In the genomic region with DNA sequence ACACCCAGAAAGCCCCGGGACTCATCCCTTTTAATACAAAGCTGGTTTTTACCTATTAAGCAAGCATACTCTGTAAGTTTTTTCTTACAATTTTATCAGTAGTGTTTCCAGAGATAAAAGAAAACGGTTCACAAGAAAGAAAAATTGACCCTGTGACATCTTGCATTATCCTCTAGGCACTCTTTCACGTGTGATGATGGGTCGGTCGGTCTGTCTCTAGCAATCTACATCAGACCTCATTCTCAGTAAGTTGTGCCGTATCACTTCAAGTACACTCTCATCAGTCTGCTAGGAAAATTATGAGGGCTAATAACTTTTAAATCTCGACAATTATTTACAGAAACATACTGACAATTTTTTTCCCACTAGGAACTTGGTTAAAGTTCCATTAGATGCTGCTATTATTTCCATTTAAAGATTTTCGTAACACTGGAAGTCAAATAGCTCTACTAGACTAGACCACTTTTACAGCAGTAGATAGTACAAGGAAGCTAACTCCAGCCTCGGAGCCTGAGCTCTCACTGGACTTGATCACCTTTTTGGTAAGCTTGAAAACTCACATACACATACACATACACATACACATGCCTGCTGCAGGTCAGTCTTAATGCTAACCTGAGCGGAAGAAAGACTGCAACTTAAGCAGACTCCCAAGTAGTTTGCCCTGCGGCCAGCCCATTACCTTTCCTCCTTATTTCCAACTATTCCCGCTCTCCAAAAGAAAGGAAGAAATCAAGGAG, we compare ENCODE assay signal across 7 mouse cellular contexts. TPM values are rescaled to one million over a fixed set of nuclear protein-coding genes. Genes with fewer than 3 reads are reported as not detected.
DNase-seq lines count a peak whose midpoint lies in the region; ATAC-seq and TF ChIP-seq lines count a peak whose summit lies in the region.

No protein-coding gene starts in this region.

- H3K9me3 ChIP-seq in embryonic facial prominence, embryonic 15.5 days (replicated peaks): no peaks in the 10 kb centered on the region
- no peaks in the 10 kb centered on the region for H3K9me3 ChIP-seq in midbrain, embryonic 13.5 days

- no peaks in the 10 kb centered on the region for H3K27me3 ChIP-seq in testis, adult 2 months (ENCODE audit: control insufficient read depth, insufficient read depth, low read length)
- no peaks in the 10 kb centered on the region for H3K27me3 ChIP-seq in embryonic facial prominence, embryonic 15.5 days
- H3K27me3 ChIP-seq in kidney, adult 2 months (replicated peaks; ENCODE audit: control insufficient read depth, insufficient read depth, low read length): no peaks in the 10 kb centered on the region
- no peaks in the 10 kb centered on the region for H3K27me3 ChIP-seq in midbrain, embryonic 13.5 days

- H3K27ac ChIP-seq in testis, adult 2 months (ENCODE audit: control insufficient read depth, insufficient read depth, low read depth, low read length): peak overlapping the region; percentile 89
- H3K27ac ChIP-seq in embryonic facial prominence, embryonic 15.5 days (replicated peaks): no peak overlapping the region; the same call in 1 of the 2 replicates
- no peak overlapping the region for H3K27ac ChIP-seq in kidney, adult 2 months (ENCODE audit: insufficient read depth, low read depth, low read length)
- no peak overlapping the region for H3K27ac ChIP-seq in midbrain, embryonic 13.5 days

- TF ChIP-seq CTCF in testis, adult 2 months (IDR thresholded peaks at IDR 0.05; ENCODE audit: control insufficient read depth, insufficient read depth, insufficient replicate concordance, low read depth, low read length): no peak
- TF ChIP-seq CTCF in kidney, adult 2 months (conservative IDR thresholded peaks at IDR 0.05; ENCODE audit: insufficient read depth, insufficient read length, low read depth, low read length): no peak

- TF ChIP-seq POLR2A in testis, adult 2 months (IDR thresholded peaks at IDR 0.05; ENCODE audit: control insufficient read depth, low read depth, low read length): no peak
- no peak for TF ChIP-seq POLR2A in kidney, adult 2 months (IDR thresholded peaks at IDR 0.05; ENCODE audit: low read depth, low read length)

- H3K4me3 ChIP-seq in testis, adult 2 months (ENCODE audit: control insufficient read depth, low read depth, low read length): peak overlapping the region; percentile 95
- peak overlapping the region; percentile 94 for H3K4me3 ChIP-seq in embryonic facial prominence, embryonic 15.5 days (replicated peaks)
- peak overlapping the region; percentile 69 for H3K4me3 ChIP-seq in kidney, adult 2 months (ENCODE audit: insufficient read depth, low read depth, low read length)
- peak overlapping the region; percentile 97 for H3K4me3 ChIP-seq in midbrain, embryonic 13.5 days (replicated peaks)

- peak overlapping the region; percentile 53 for H3K4me2 ChIP-seq in embryonic facial prominence, embryonic 15.5 days (replicated peaks)
- peak overlapping the region; percentile 94 for H3K4me2 ChIP-seq in midbrain, embryonic 13.5 days (replicated peaks)

- DNase-seq in testis, postnatal 10 days (ENCODE audit: low spot score): no peak
- peak; percentile 28 for DNase-seq in kidney, adult 2 months
- DNase-seq in urinary bladder, postnatal 25 days (ENCODE audit: low spot score): no peak
- no peak for DNase-seq in B cell, adult 2 months

- 10% methylated on average over 12 of the region's 12 CpGs for WGBS in embryonic facial prominence, embryonic 15.5 days
- 12% methylated on average over 12 of the region's 12 CpGs for WGBS in kidney, adult 2 months
- WGBS in midbrain, embryonic 13.5 days: 17% methylated on average over 12 of the region's 12 CpGs

- H3K4me1 ChIP-seq in testis, adult 2 months (ENCODE audit: control insufficient read depth, insufficient read depth, low read length): peaks cover 4% of the 10 kb centered on the region
- peaks cover 12% of the 10 kb centered on the region for H3K4me1 ChIP-seq in embryonic facial prominence, embryonic 15.5 days
- H3K4me1 ChIP-seq in kidney, adult 2 months (ENCODE audit: control insufficient read depth, insufficient read depth, low read length): no peaks in the 10 kb centered on the region
- H3K4me1 ChIP-seq in midbrain, embryonic 13.5 days (replicated peaks): peaks cover 21% of the 10 kb centered on the region

- H3K36me3 ChIP-seq in testis, adult 2 months (ENCODE audit: control insufficient read depth, insufficient read depth, low read length): no peaks in the 10 kb centered on the region
- H3K36me3 ChIP-seq in embryonic facial prominence, embryonic 15.5 days: peaks cover 11% of the 10 kb centered on the region
- peaks cover 5% of the 10 kb centered on the region for H3K36me3 ChIP-seq in kidney, adult 2 months (ENCODE audit: control insufficient read depth, insufficient read depth, low read length)
- H3K36me3 ChIP-seq in midbrain, embryonic 13.5 days: peaks cover 10% of the 10 kb centered on the region

- H3K9ac ChIP-seq in embryonic facial prominence, embryonic 15.5 days: peak overlapping the region; percentile 87
- H3K9ac ChIP-seq in midbrain, embryonic 13.5 days (replicated peaks): peak overlapping the region; percentile 95

- ATAC-seq in embryonic facial prominence, embryonic 15.5 days (ENCODE audit: insufficient number of reproducible peaks, low FRiP score, low TSS enrichment, low read depth): no peak
- ATAC-seq in midbrain, embryonic 13.5 days: no peak

RNA-seq across cellular contexts. Expression of a gene that starts 1.0 kb away (rescaled TPM):
- polyA plus RNA-seq in testis, adult 2 months (2012; rRNA removed): 46.3 and 55.6 TPM in 2 replicates
- polyA plus RNA-seq in embryonic facial prominence, embryonic 15.5 days (2015; fragmentation: Nextera tagmentation; extraction: Ambion mirVana): 50.2 and 51.0 TPM in 2 replicates
- 5.7 and 9.4 TPM in 2 replicates for polyA plus RNA-seq in kidney, adult 2 months (2012; rRNA removed)
- 41.8 and 42.8 TPM in 2 replicates for polyA plus RNA-seq in midbrain, embryonic 13.5 days (2015; fragmentation: Nextera tagmentation; extraction: Ambion mirVana)
